Mouse (Mus musculus): ENCODE results near the gene Gm10272. TPM values are rescaled to one million over a fixed set of nuclear protein-coding genes. Genes with fewer than 3 reads are reported as not detected.
"Not testable (repeated sequence)": the region's sequence is repeated elsewhere in the genome, so short reads cannot be mapped to it uniquely, and the experiment has no call there.

The Gm10272 gene
- polyA plus RNA-seq, 1 experiment from 2014 or later = not detected

- Histone ChIP-seq H3K4me2 (ENCODE audit: low read depth, low read length) (no peak within 1 kb of the TSS), H3K4me1 (ENCODE audit: control insufficient read depth, insufficient read depth, low read length) (no peaks in the 10 kb centered on the region), H3K27ac (ENCODE audit: low read length) (no peak within 1 kb of the TSS), H3K36me3 (ENCODE audit: control insufficient read depth, insufficient read depth, low read length) (no peaks in the 10 kb centered on the region), H3K9ac (ENCODE audit: low read depth, low read length) (no peak within 1 kb of the TSS), H3K9me3 (ENCODE audit: control insufficient read depth, low read length) (peaks cover 4% of the 10 kb centered on the region), H3K27me3 (replicated peaks; ENCODE audit: control insufficient read depth, insufficient read depth, low read length) (no peaks in the 10 kb centered on the region), H3K4me3 (ENCODE audit: low read length) (no peak within 1 kb of the TSS)
- 84% methylated on average over 1 of the region's 1 CpGs for WGBS
- no peak for ATAC-seq
Measured at GRCm38 (mm10) chr10:77715507-77715906, 9.1 kb downstream of the Gm10272 start, which contains the start of gene Gm10142. TSS of gene Gm10142 (plus strand) at chr10:77715807.

- ATAC-seq; H3K4me3 ChIP-seq (ENCODE audit: low read length); H3K36me3 ChIP-seq (ENCODE audit: control insufficient read depth, insufficient read depth, low read length); H3K4me1 ChIP-seq (ENCODE audit: control insufficient read depth, insufficient read depth, low read length); H3K9ac ChIP-seq (ENCODE audit: low read depth, low read length); H3K9me3 ChIP-seq (ENCODE audit: control insufficient read depth, low read length); H3K27ac ChIP-seq (ENCODE audit: low read length); H3K4me2 ChIP-seq (ENCODE audit: low read depth, low read length); H3K27me3 ChIP-seq (replicated peaks; ENCODE audit: control insufficient read depth, insufficient read depth, low read length): not testable (repeated sequence)
- WGBS = 90% methylated on average over 1 of the region's 1 CpGs
Measured at GRCm38 (mm10) chr10:77720299-77720698, 13.9 kb downstream of the Gm10272 start, which contains the start of gene Krtap12-1. TSS of gene Krtap12-1 (plus strand) at chr10:77720599.

- WGBS = 70% methylated on average over 8 of the region's 8 CpGs
- ATAC-seq = no peak
- no peaks in the 10 kb centered on the region for H3K4me1 ChIP-seq (ENCODE audit: control insufficient read depth, insufficient read depth, low read length)
Measured at GRCm38 (mm10) chr10:77724855-77725254, 18.4 kb downstream of the Gm10272 start.

GRCm38 (mm10) chr10:77726186-77726585 lies 19.8 kb downstream of the Gm10272 start, which contains the start of gene Gm10100:
TSS of gene Gm10100 (plus strand) at chr10:77726486.
- ATAC-seq = no peak
- Histone ChIP-seq H3K36me3 (ENCODE audit: control insufficient read depth, insufficient read depth, low read length) (no peaks in the 10 kb centered on the region), H3K4me1 (ENCODE audit: control insufficient read depth, insufficient read depth, low read length) (no peaks in the 10 kb centered on the region), H3K9me3 (ENCODE audit: control insufficient read depth, low read length) (no peaks in the 10 kb centered on the region), H3K27me3 (replicated peaks; ENCODE audit: control insufficient read depth, insufficient read depth, low read length) (no peaks in the 10 kb centered on the region), H3K9ac (ENCODE audit: low read depth, low read length) (no peak within 1 kb of the TSS), H3K4me2 (ENCODE audit: low read depth, low read length) (no peak within 1 kb of the TSS), H3K27ac (ENCODE audit: low read length) (no peak within 1 kb of the TSS), H3K4me3 (ENCODE audit: low read length) (no peak within 1 kb of the TSS)
- 31% methylated on average over 3 of the region's 3 CpGs for WGBS

More at GRCm38 (mm10) chr10:77724855-77725254, 18.4 kb downstream of the Gm10272 start:
- Histone ChIP-seq H3K9me3 (ENCODE audit: control insufficient read depth, low read length) (no peaks in the 10 kb centered on the region), H3K36me3 (ENCODE audit: control insufficient read depth, insufficient read depth, low read length) (no peaks in the 10 kb centered on the region), H3K4me2 (ENCODE audit: low read depth, low read length) (no peak overlapping the region), H3K9ac (ENCODE audit: low read depth, low read length) (no peak overlapping the region), H3K27me3 (replicated peaks; ENCODE audit: control insufficient read depth, insufficient read depth, low read length) (no peaks in the 10 kb centered on the region), H3K4me3 (ENCODE audit: low read length) (no peak overlapping the region), H3K27ac (ENCODE audit: low read length) (no peak overlapping the region)

GRCm38 (mm10) chr10:77728280-77728679 lies 21.9 kb downstream of the Gm10272 start:
- no peaks in the 10 kb centered on the region for H3K4me1 ChIP-seq (ENCODE audit: control insufficient read depth, insufficient read depth, low read length)
- no peak for ATAC-seq
- H3K36me3 ChIP-seq (ENCODE audit: control insufficient read depth, insufficient read depth, low read length) = no peaks in the 10 kb centered on the region
- no peaks in the 10 kb centered on the region for H3K27me3 ChIP-seq (replicated peaks; ENCODE audit: control insufficient read depth, insufficient read depth, low read length)
- H3K4me2 ChIP-seq (ENCODE audit: low read depth, low read length) = no peak overlapping the region
- WGBS = 59% methylated on average over 4 of the region's 4 CpGs
- no peak overlapping the region for H3K9ac ChIP-seq (ENCODE audit: low read depth, low read length)
- no peak overlapping the region for H3K4me3 ChIP-seq (ENCODE audit: low read length)
- H3K9me3 ChIP-seq (ENCODE audit: control insufficient read depth, low read length) = no peaks in the 10 kb centered on the region
- no peak overlapping the region for H3K27ac ChIP-seq (ENCODE audit: low read length)

- H3K9me3 ChIP-seq (ENCODE audit: control insufficient read depth, low read length) = no peaks in the 10 kb centered on the region
- no peaks in the 10 kb centered on the region for H3K36me3 ChIP-seq (ENCODE audit: control insufficient read depth, insufficient read depth, low read length)
- H3K27me3 ChIP-seq (replicated peaks; ENCODE audit: control insufficient read depth, insufficient read depth, low read length) = no peaks in the 10 kb centered on the region
- no peaks in the 10 kb centered on the region for H3K4me1 ChIP-seq (ENCODE audit: control insufficient read depth, insufficient read depth, low read length)
- H3K9ac ChIP-seq (ENCODE audit: low read depth, low read length) = no peak overlapping the region
- no peak overlapping the region for H3K27ac ChIP-seq (ENCODE audit: low read length)
- no peak overlapping the region for H3K4me2 ChIP-seq (ENCODE audit: low read depth, low read length)
- WGBS = 49% methylated on average over 4 of the region's 4 CpGs
- ATAC-seq = no peak
- H3K4me3 ChIP-seq (ENCODE audit: low read length) = no peak overlapping the region
Measured at GRCm38 (mm10) chr10:77729241-77729640, 22.8 kb downstream of the Gm10272 start.

GRCm38 (mm10) chr10:77735928-77736327 lies 29.5 kb downstream of the Gm10272 start:
- no peak for ATAC-seq
- Histone ChIP-seq H3K27ac (ENCODE audit: low read length) (no peak overlapping the region), H3K4me2 (ENCODE audit: low read depth, low read length) (no peak overlapping the region), H3K9me3 (ENCODE audit: control insufficient read depth, low read length) (peaks cover 3% of the 10 kb centered on the region; the same call in 1 of the 2 replicates), H3K27me3 (replicated peaks; ENCODE audit: control insufficient read depth, insufficient read depth, low read length) (no peaks in the 10 kb centered on the region), H3K4me3 (ENCODE audit: low read length) (no peak overlapping the region), H3K36me3 (ENCODE audit: control insufficient read depth, insufficient read depth, low read length) (no peaks in the 10 kb centered on the region), H3K4me1 (ENCODE audit: control insufficient read depth, insufficient read depth, low read length) (no peaks in the 10 kb centered on the region), H3K9ac (ENCODE audit: low read depth, low read length) (no peak overlapping the region)
- WGBS = 91% methylated on average over 1 of the region's 1 CpGs

- no peak overlapping the region for H3K4me2 ChIP-seq (ENCODE audit: low read depth, low read length)
- H3K4me1 ChIP-seq (ENCODE audit: control insufficient read depth, insufficient read depth, low read length) = no peaks in the 10 kb centered on the region
- 81% methylated on average over 4 of the region's 4 CpGs for WGBS
- H3K27me3 ChIP-seq (replicated peaks; ENCODE audit: control insufficient read depth, insufficient read depth, low read length) = no peaks in the 10 kb centered on the region
- H3K27ac ChIP-seq (ENCODE audit: low read length) = no peak overlapping the region
- ATAC-seq = no peak
- H3K9me3 ChIP-seq (ENCODE audit: control insufficient read depth, low read length) = peaks cover 3% of the 10 kb centered on the region; the same call in 1 of the 2 replicates
- no peak overlapping the region for H3K9ac ChIP-seq (ENCODE audit: low read depth, low read length)
- H3K4me3 ChIP-seq (ENCODE audit: low read length) = no peak overlapping the region
- no peaks in the 10 kb centered on the region for H3K36me3 ChIP-seq (ENCODE audit: control insufficient read depth, insufficient read depth, low read length)
Measured at GRCm38 (mm10) chr10:77738929-77739328, 32.5 kb downstream of the Gm10272 start.

- ATAC-seq; H3K4me2 ChIP-seq (ENCODE audit: low read depth, low read length); H3K27me3 ChIP-seq (replicated peaks; ENCODE audit: control insufficient read depth, insufficient read depth, low read length); H3K9me3 ChIP-seq (ENCODE audit: control insufficient read depth, low read length); H3K9ac ChIP-seq (ENCODE audit: low read depth, low read length); H3K27ac ChIP-seq (ENCODE audit: low read length); H3K36me3 ChIP-seq (ENCODE audit: control insufficient read depth, insufficient read depth, low read length); H3K4me1 ChIP-seq (ENCODE audit: control insufficient read depth, insufficient read depth, low read length); H3K4me3 ChIP-seq (ENCODE audit: low read length): not testable (repeated sequence)
- WGBS = 60% methylated on average over 4 of the region's 5 CpGs
Measured at GRCm38 (mm10) chr10:77741924-77742688, 35.7 kb downstream of the Gm10272 start, which contains the start of gene Gm18596. TSS of gene Gm18596 (minus strand) at chr10:77742638.

All from intestine, embryonic 16.5 days (tissue).